Mouse (Mus musculus) monocyte, adult 5-6 weeks (primary cell): Measurements from ENCODE around the gene Rbm33. TPM values are rescaled to one million over a fixed set of nuclear protein-coding genes. Genes with fewer than 3 reads are reported as not detected.

Source experiments
- ATAC-seq: fragments of 153-309, 156-312 bp; replicated peaks from 2 replicates; pipeline ENCODE4 v1.8.0; 2017; ENCODE audit warnings: mild to moderate bottlenecking; ENCODE audit not compliant: low TSS enrichment, insufficient number of reproducible peaks, severe bottlenecking, poor library complexity, low FRiP score
- total RNA-seq: library from RNA; stranded (forward); fragments of 200-1000, 200-491, 200-594 nt; gene quantifications from 3 replicates; pipeline ENCODE4 v1.2.3, GENCODE M21; 2017

Gene Rbm33
- total RNA-seq, 1 experiment from 2014 or later, result 60.8 TPM

DNA sequence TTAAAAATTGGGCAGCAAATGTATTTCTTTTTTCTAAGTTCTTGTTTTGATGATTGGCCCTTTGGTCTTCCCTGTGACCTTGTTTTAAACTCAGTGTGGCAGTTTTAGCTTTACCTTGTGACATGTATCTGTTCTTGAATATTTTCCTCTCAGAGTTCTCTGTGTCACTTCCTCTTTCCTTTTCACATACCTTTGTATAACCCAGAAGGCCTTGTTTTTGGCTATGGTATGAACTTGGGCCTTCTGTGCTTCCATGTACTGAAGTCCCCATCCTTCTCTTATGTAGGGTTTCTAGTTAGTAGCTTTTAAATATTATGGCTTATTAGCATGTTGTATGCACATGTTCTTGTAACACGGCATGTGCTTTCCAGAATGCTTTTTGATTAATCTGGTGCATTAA lies 4.8 kb downstream of the Rbm33 start:
- ATAC-seq, result peak; percentile 29; the same call in 1 of the 2 replicates

DNA sequence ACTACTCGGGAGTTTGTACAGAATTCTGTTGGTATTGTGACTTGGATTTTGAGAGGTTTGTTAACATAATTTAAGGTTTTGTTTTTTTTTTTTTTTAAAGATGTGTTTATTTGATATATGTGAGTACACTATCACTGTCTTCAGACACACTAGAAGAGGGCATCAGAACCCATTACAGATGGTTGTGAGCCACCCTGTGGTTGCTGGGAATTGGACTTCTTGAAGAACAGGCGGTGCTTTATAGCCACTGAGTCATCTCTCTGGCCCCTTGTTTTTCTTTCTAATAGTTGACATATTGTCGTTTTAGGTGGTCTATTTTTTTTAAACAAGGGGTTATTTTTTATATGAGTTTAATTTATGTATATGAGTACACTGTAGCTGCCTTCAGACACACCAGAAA lies 5.3 kb downstream of the Rbm33 start:
- ATAC-seq, result no peak

DNA sequence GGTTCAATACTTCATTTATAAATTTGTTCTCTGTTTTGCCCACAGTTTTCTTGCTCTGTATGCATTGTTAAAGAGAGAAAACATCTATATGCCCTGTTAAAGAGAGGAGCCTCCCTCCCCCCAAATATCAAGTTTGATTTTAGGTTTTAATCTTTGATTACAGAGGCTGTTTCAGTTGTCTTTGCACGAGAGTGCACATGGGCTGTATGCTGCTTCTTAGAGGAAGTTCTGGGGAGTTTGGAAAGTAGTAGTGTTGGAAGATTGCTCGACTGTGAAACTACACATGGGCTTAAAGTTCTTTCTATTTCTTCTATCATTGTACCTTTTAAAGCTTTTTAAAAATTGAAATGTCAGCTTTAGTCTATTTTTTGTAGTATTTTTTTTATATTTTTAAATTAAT lies 6.9 kb downstream of the Rbm33 start:
- no peak for ATAC-seq

DNA sequence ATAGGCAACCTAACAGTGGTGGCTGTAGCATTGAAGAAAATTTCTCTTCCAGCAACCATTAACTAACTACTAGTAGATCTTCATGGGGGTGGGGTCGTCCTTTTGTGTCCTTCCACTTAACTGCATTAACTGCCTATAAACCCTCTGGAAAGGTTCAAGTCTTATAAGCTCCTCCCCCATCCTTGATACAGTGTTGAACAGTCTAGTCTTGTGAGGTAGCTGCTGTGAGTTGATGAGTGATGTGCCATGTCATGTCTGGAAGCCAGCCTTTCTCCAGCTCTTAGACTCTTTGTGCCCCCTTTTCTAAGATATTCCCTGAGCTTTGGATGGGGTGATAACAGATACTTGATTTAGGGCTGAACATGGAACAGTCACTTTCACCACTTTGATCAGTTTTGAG lies 7.5 kb downstream of the Rbm33 start:
- no peak for ATAC-seq

DNA sequence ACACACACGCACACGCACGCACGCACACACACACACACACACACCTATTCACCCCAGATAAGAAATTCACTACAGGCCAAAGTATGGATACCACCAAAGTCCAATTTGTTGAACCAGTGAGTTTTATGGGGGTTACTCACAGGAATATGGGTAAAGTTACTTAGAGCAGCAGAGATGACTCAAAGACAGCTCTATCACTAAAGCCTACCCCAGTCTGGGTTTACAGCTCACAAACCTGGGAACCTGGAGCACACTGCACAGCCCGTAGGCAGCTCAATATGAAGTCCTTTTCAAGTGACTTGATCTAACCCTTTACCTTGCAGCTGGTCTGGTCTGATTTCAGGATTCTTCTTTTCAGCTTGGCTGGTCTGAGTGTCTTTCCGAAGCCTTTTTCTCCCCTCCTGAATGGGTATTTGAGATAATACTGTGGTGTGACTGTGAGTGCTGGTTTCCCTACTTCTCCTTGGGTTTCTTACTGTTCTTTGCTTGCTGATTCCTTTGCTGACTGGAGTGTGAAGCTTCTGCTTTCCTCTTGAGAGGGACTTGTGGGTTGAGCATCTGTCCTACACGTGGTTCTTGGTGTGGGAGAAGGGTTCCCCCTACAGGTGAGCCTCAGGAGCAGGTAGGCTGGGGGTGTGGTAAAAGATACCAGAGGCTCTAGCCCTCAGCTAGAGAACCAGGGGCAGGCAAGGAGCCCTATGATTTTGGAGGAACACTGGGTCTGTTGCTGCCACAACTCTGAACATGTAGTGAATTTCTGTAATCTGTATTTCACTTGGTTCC lies 12.3 kb downstream of the Rbm33 start:
- ATAC-seq, result peak; percentile 75

DNA sequence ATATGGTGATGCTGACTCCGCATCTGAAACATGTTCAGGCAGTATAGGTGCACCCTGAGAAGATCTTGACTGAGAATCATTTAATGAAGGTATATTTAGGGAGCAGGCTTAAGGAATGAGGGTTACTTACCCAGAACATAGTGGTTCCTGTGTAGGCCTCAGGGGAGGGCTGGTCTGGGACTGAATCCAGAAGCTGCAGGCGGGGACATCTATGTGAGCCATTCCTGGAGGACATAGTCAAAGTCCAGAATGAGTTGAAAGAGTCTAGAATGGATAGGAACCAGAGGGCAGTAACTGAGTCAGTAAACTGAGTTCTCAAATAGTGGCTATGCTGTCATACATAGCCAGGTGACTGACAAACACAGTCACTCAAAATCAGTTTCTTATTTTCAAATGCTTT lies 16.8 kb downstream of the Rbm33 start:
- ATAC-seq, result no peak

DNA sequence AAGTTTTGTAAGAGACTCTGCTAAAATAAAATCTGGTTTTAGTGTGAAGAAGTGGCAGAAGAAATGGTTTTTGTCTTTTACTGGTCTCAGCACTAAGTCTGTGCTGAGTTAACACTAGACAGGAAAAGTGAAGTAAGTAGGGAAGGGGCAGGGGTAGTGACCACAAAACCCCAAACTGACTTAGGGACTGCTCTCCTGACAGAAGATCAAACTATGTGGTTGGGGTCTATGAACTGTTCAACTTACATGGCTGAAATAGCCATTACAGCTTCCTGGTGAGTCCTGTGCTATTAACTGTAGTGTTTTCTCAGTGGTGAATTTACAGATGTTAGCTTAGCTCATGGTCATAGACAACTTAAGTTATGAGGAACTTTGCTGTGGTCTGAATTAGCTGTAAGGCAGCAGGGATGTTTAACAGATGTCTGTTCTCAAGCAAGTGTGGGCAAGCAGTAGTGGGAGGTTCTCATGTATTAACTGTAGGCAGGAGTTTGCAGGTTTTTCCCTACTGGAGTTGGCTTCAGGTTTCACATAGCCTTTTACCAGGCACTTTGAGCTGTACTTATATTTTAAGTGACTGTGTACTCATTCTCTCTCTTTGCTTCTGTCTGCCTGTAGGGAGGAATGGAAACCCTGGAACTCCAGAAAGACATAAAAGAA lies 35.1 kb downstream of the Rbm33 start:
- ATAC-seq, result no peak

DNA sequence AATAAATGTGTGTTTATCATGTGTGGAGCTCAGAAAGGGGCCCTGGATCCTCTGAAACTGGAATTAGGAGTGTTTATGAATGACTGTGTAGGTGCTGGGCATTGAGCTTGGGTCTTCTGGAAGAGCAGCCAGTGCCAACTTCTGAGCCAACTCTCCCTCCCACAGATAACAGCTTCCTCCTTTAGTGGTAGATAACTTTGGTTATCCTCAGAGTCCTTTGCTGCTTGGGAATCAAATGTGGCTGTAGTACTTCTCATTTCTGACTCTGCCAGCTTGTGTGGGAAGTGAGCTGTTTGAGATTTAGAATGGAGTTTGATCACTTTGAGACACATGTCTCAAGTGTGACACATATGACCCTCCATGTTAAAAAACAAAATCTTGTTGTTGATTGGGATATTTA lies 38.7 kb downstream of the Rbm33 start:
- no peak for ATAC-seq

DNA sequence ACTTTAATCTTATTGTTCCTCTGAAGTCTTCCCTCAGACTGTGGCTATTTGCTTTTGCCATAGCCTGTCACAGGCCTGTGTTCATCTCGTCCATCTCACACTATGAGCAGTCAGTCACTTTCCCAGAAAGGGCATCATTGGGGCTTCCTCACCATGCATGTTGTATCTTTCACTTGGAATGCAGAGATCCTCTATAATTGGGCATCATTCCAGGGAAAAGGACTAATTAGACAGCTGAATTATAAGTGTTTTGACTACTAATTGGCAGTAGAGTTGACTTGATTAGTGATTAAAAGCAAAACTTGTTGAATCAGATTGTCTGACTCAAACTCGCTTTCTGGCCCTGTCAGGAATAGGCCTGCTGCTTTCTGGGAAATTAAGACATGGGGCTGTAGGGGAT lies 43.8 kb downstream of the Rbm33 start:
- ATAC-seq, result no peak

DNA sequence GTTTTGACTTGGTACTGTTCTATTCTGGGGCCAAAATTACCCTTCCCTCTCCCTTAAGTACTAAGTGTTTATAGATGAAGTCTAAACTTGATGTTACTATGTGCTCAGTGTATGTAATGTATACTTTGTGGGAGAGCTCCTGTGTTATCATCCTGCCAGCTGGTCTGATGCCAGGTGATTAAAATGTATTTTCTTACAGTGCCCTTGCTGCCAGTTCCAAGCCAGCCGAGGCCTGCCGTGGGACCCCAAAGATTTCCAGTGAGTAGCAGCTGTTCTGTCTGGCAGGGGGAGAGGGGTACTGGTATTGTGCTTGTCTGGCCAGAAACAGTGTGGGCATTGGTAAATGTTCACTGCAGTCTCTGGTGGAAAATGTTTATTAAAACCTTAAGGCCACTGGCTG lies 51.1 kb downstream of the Rbm33 start:
- ATAC-seq, result no peak

DNA sequence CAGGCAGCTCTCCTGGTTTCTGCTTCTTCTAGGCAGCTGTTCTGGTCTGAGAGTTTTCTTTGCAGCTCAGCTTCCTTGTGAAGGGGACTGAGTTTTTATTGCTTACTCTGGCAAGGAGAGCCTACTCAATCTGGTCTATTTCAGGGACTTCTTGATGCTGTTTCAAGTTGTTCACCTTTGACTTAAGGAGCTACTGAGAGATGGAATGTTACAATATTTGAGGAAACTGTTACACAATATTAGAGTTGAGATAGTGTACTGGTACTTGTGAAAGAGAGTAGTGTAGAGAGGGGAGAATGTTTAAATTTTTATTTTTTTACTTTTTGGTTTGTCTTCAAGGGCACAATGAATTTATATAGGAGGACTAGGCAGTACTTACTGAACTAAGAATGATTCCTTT lies 53.9 kb downstream of the Rbm33 start:
- no peak for ATAC-seq

DNA sequence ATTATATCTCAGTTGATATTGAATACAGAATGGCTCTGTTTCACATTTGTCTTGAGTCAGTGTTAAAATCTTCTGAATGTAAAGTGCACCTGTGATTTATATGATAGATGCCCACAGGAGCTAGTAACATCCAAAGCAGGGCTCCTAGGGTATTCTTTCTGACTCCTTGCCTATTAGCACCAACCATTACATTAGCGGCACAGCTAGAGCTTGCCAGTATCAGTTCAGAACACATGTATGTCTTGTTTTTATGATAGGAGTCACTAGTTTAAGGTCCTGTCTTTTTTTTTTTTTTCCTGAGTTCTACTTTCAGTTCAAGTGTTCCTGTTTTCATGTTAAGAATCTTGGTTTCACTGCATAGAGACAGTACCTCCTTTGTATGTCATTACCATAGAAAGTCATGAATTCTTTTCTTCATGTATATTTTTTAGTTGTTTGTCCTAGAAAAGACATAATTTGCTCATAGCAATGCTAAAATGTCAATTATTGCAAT lies 55.3 kb downstream of the Rbm33 start:
- no peak for ATAC-seq

DNA sequence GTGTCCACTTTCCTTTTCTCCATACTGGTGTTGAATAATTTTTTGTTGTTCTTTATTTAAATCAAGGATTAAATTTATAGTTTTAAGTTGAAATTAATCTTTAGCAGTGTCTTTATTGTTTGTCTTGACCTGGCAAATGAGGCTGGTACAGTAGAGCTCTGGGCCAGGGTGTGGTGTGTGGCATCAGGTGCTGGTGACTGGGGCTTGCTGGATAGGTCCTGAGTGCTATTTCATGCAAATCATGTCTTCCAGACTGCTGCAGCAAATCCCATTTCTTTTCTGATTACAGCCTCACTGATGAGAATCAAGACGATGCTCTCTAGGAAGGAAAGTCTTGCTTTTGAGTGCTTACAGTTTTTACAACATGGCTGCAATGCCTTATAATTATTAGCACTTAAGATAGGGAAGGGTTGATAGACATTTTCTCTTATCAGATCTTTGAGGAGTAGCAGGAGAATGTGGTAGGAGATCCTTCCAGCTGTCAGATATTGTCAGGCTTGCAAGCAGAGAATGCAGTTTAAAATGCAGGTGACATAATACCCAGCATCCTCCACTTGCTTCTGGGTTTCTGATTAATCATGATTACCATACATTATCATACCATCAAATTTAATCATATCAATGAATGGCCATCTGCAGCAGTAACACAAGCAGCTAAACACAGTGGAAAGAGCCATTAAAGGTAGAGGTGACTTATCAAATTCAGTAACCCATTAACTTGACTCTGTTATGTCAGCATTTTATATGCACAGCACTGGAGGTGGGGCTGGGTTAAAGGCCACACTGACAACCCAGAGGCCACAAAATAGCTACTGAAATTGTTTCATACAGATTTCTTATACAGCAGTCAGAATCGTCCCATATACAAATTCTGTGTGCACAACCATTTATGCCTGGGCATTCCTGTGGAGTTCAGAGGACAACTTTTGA lies 56.8 kb downstream of the Rbm33 start:
- no peak for ATAC-seq

DNA sequence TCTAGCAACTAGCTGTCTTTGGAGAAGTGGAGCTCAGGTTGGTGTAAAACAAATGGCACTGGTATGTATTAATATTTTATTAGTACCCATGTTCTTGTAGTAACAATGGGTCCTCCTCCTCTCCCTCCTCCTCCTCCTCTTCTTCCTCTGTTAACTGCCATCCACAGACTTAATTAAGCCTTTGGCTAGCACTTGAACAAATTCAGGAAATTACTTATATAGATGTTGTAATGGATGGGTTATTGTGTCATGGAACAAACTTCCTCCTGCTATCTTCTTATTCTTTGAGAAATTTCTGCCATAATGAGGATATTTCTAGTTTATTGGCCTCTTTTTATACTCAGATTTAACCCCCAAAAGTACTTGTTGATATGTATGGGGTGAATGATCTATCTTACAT lies 60.4 kb downstream of the Rbm33 start:
- no peak for ATAC-seq

DNA sequence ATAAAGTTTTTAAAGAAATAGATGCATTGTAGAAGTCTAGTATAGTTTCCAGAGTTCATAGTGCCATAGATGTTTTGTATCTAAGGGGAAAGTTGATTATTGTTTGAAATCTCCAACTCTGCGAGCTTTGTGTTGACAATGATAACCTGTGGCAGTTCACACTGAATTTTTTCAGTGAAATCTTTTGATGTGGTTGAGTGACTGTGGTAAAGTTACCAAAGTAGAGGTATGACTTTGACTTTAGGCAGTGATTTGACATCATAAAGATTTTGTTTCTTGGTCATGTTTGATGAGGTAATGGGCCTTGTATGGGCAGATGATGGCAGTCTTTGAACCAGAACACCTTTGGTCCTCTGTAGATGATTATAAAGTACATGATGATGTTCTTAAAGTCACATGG lies 65.4 kb downstream of the Rbm33 start:
- no peak for ATAC-seq

DNA sequence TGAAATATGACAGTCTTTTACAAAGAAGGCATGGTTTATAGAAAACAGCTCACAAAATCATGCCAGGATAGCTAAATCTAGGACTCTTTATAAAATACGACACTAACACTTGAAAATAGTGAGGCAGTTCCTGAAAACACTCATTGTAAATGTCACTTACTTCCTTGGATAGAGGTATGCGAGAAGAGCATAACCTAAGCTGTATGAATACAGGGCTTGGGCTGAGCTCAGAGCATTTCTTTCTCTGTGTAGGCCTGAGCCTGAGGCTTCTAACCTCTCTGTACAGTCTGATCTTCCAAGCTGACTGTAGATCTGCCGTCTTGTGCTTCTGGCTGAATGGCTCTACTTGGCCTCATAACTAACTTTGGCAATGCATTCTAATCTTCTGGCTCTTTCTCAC lies 69.9 kb downstream of the Rbm33 start:
- no peak for ATAC-seq

DNA sequence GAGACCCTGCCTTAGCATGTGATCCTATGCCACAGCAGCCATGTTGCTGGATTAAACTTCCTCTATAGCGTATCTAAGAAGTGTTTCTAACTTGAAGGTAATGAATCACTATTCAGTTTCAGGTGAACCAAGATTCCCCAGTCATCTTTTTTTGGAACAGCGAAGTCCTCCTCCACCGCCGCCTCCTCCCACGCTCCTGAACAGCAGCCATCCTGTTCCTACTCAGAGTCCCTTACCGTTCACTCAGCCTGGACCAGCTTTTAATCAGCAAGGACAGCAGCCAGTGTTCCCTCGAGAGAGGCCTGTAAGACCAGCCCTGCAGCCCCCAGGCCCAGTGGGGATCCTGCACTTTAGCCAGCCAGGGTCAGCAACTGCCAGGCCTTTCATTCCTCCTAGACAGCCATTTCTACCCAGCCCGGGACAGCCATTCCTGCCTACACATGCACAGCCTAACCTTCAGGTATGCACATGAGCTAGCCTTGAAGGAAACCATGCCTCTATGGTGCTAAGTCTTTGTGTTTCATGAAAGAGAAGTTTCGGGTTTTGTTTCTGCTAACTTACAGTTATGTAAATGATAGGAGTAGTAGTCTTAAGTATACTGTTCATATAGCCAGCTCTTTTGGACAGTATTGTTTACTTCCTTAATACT lies 70.7 kb downstream of the Rbm33 start:
- ATAC-seq, result no peak

DNA sequence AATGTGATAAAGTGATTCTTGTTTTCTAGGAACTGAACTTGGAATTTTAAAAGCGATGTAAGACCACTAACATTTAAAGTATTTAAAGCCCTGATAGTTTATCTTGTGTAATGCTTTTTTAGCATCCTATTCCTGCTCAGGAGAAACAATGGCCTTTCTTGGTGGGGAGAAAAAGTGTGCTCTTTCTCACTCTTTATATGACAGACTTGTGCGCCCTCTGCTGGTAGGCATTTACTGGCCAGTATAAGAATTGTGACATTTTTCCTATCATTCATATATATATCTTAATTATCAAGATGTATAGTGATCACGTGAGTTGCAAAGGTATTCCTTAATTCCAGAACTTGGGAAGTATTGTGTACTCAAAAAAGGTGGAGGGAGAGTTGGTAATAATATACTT lies 71.3 kb downstream of the Rbm33 start:
- no peak for ATAC-seq

DNA sequence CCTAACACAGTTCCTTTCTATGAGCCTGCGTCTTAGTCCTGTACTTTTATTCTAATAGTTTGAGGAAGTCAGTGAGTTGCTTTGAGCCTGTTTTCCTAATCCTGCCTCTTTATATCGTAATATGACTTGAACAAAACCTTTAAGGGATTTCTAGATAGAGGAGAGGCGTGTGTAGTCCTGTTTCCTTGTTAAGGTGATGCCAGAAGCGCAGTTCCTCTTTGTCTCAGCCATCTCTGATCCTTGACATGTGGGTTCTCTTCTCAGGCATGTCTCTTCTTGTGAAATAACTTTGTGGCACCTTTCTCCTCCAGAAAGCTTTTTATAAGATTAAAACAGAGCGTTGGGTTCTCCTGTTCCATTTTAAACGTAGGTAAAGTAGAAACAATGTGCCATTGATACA lies 73.3 kb downstream of the Rbm33 start:
- no peak for ATAC-seq
